Mouse (Mus musculus) liver, embryonic 14.5 days (tissue): ENCODE measurements around the gene Nsrp1.

Experiments
- CTCF ChIP-seq: IDR thresholded peaks from 2 replicates; pipeline ENCODE4 v1.5.1; 2016; ENCODE audit warnings: antibody characterized with exemption, low read depth, control low read depth
- EP300 ChIP-seq: IDR thresholded peaks from 2 replicates; pipeline ENCODE4 v1.6.1; 2016; ENCODE audit warnings: antibody characterized with exemption, low read depth

GRCm38 (mm10) chr11:77042816-77043215 lies 35.4 kb downstream of the Nsrp1 start:
- TF ChIP-seq EP300 (no peak), CTCF (no peak)
